Mouse (Mus musculus): Measurements from ENCODE around the gene Mia2.
A peak's percentile ranks its signal among the peaks of the same experiment; 100 is the strongest.

Mia2 gene

GRCm38 (mm10) chr12:59105914-59106313 lies 10.3 kb downstream of the Mia2 start:
- no peak for DNase-seq

- no peak for DNase-seq
Measured at GRCm38 (mm10) chr12:59106491-59106890, 10.9 kb downstream of the Mia2 start.

GRCm38 (mm10) chr12:59107926-59108325 lies 12.3 kb downstream of the Mia2 start:
- DNase-seq, result no peak

GRCm38 (mm10) chr12:59117184-59117583 lies 21.6 kb downstream of the Mia2 start:
- DNase-seq, result no peak

- no peak for DNase-seq
Measured at GRCm38 (mm10) chr12:59125426-59125825, 29.8 kb downstream of the Mia2 start.

- no peak for DNase-seq
Measured at GRCm38 (mm10) chr12:59128501-59128900, 32.9 kb downstream of the Mia2 start.

GRCm38 (mm10) chr12:59129038-59129437 lies 33.4 kb downstream of the Mia2 start:
- peak; percentile 8 to 13 for DNase-seq

- peak; percentile 44 to 58 for DNase-seq
Measured at GRCm38 (mm10) chr12:59129592-59129991, 34.0 kb downstream of the Mia2 start.

GRCm38 (mm10) chr12:59130249-59130648 lies 34.6 kb downstream of the Mia2 start:
- peak in 1 of 2 experiments; percentile 10 for DNase-seq

GRCm38 (mm10) chr12:59130651-59131577 lies 35.3 kb downstream of the Mia2 start:
- DNase-seq, result peak; percentile 92 to 95

- DNase-seq, result no peak
Measured at GRCm38 (mm10) chr12:59131578-59131946, 36.0 kb downstream of the Mia2 start.

GRCm38 (mm10) chr12:59132462-59132861 lies 36.9 kb downstream of the Mia2 start:
- no peak for DNase-seq

- peak; percentile 9 to 11 for DNase-seq
Measured at GRCm38 (mm10) chr12:59132940-59133339, 37.3 kb downstream of the Mia2 start.

GRCm38 (mm10) chr12:59133437-59133999 lies 37.9 kb downstream of the Mia2 start:
- DNase-seq, result no peak

GRCm38 (mm10) chr12:59135096-59135495 lies 39.5 kb downstream of the Mia2 start:
- DNase-seq, result no peak

- DNase-seq, result no peak
Measured at GRCm38 (mm10) chr12:59135533-59136300, 40.1 kb downstream of the Mia2 start.

GRCm38 (mm10) chr12:59137031-59137430 lies 41.4 kb downstream of the Mia2 start:
- no peak for DNase-seq

- no peak for DNase-seq
Measured at GRCm38 (mm10) chr12:59139372-59139771, 43.8 kb downstream of the Mia2 start.

- DNase-seq, result no peak
Measured at GRCm38 (mm10) chr12:59145130-59145529, 49.5 kb downstream of the Mia2 start.

GRCm38 (mm10) chr12:59149691-59150090 lies 54.1 kb downstream of the Mia2 start:
- DNase-seq, result peak; percentile 6 to 12

- DNase-seq, result no peak
Measured at GRCm38 (mm10) chr12:59161091-59161490, 65.5 kb downstream of the Mia2 start.

- no peak for DNase-seq
Measured at GRCm38 (mm10) chr12:59162797-59163196, 67.2 kb downstream of the Mia2 start.

GRCm38 (mm10) chr12:59164522-59164921 lies 68.9 kb downstream of the Mia2 start:
- DNase-seq, result no peak

All from kidney, postnatal 4 days (tissue).